Mouse (Mus musculus) stomach, postnatal 0 days (tissue): Measurements from ENCODE around the gene Sntg2. TPM values are rescaled to one million over a fixed set of nuclear protein-coding genes. Genes with fewer than 3 reads are reported as not detected.

Experiments
- ATAC-seq: fragments of 200-750 bp; cut with Nextera tagmentation; 2 replicates; pipeline ENCODE4 v1.8.0; 2017; ENCODE audit not compliant: low FRiP score, low TSS enrichment
- DNase-seq: peaks from one replicate; pipeline ENCODE4 v3.0.0-alpha.2; 2016; ENCODE audit warnings: low spot score
- H3K27ac ChIP-seq: fragments of 300-500 bp; sonication (generic); replicated peaks from 2 replicates; pipeline ENCODE4 v1.5.1; 2014; ENCODE audit warnings: mild to moderate bottlenecking, control low read depth
- H3K27me3 ChIP-seq: fragments of 300-500 bp; sonication (generic); 2 replicates; pipeline ENCODE4 v1.6.1; 2014; ENCODE audit warnings: low read length; ENCODE audit not compliant: control insufficient read depth, insufficient read depth
- H3K36me3 ChIP-seq: fragments of 300-500 bp; sonication (generic); 2 replicates; pipeline ENCODE4 v1.6.1; 2014; ENCODE audit warnings: low read length, mixed read lengths; ENCODE audit not compliant: control insufficient read depth, insufficient read depth
- H3K4me1 ChIP-seq: fragments of 300-500 bp; sonication (generic); replicated peaks from 2 replicates; pipeline ENCODE4 v1.6.1; 2014; ENCODE audit warnings: antibody characterized with exemption; ENCODE audit not compliant: control insufficient read depth, insufficient read depth
- H3K4me2 ChIP-seq: fragments of 300-500 bp; sonication (generic); replicated peaks from 2 replicates; pipeline ENCODE4 v1.6.1; 2014; ENCODE audit warnings: low read depth, mild to moderate bottlenecking, control low read depth, moderate library complexity
- H3K4me3 ChIP-seq: fragments of 300-500 bp; sonication (generic); 2 replicates; pipeline ENCODE4 v1.5.1; 2014; ENCODE audit warnings: low read depth, low read length, control low read depth
- H3K9ac ChIP-seq: fragments of 300-500 bp; sonication (generic); 2 replicates; pipeline ENCODE4 v1.6.1; 2014; ENCODE audit warnings: mild to moderate bottlenecking, low read length, control low read depth, mixed read lengths
- H3K9me3 ChIP-seq: fragments of 300-500 bp; sonication (generic); 2 replicates; pipeline ENCODE4 v1.6.1; 2016; ENCODE audit warnings: low read length; ENCODE audit not compliant: control insufficient read depth
- CTCF ChIP-seq: IDR thresholded peaks from 2 replicates; pipeline ENCODE4 v1.5.1; 2016; ENCODE audit warnings: antibody characterized with exemption, low read depth, mild to moderate bottlenecking, moderate library complexity
- EP300 ChIP-seq: optimal IDR thresholded peaks from 2 replicates; pipeline ENCODE3; 2016; ENCODE audit warnings: antibody characterized with exemption
- WGBS: fragments of 180-500 bp; shearing (Covaris S2); extraction: QIAGEN DNeasy Blood & Tissue Kit; methylation state at CpG from one replicate; pipeline ENCODE4 v1.1.7; 2014; 5-methylcytosine and 5-hydroxymethylcytosine counted together
- polyA plus RNA-seq: library from polyadenylated mRNA; unstranded; fragments of >200 nt; fragmentation: Nextera tagmentation; extraction: Ambion mirVana; gene quantifications from 2 replicates; pipeline ENCODE4 v1.2.1, GENCODE M21; 2015

Sntg2 gene
- polyA plus RNA-seq, 1 experiment from 2014 or later, result 31.5 TPM

DNA sequence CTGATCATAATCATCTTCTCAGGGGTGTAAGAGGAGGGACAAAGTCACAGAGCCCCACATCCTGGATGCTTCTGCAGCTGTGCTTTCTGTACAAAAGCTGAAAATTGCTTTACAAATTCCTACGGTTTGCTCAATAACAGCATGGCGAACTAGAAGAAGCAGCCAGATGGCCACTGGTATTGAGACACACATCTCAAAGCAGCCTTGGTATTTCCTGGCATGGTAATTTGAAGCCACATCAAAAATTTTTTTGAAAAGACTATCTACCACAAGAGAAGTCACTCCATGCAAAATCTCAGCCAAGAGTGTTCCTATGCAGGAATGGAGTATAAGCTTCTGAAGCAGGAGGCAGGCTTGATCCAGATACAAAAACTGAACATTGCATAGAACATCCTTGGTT, 195.6 kb downstream of the Sntg2 start:
- Histone ChIP-seq H3K4me2 (no peak overlapping the region), H3K9me3 (no peaks in the 10 kb centered on the region), H3K36me3 (no peaks in the 10 kb centered on the region), H3K4me3 (no peak overlapping the region), H3K4me1 (no peaks in the 10 kb centered on the region), H3K27me3 (no peaks in the 10 kb centered on the region), H3K27ac (no peak overlapping the region), H3K9ac (no peak overlapping the region)
- DNase-seq (no peak), ATAC-seq (no peak)
- TF ChIP-seq EP300 (no peak), CTCF (no peak)
- 77% methylated on average over 2 of the region's 2 CpGs for WGBS

DNA sequence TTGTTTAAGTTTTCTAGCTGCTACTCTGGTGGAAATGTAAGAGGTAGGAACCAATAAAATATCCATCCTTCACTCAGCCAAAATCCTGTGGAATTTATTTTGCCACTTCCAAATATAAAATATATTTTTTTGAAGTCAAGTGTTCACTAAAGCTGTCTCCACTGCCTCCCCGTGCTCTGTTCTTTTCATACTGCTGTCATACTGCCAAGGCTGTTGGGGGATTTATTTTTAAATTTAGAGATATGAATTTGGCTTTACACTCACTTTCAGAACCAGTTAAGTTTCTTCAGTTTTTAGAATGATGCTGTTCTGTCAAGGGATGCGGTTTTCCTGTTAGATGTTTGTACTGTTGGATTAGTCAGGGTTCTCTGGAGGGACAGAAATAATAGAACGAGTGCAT, 204.7 kb downstream of the Sntg2 start:
- no peaks in the 10 kb centered on the region for H3K36me3 ChIP-seq
- H3K9me3 ChIP-seq, result no peaks in the 10 kb centered on the region
- no peak for DNase-seq
- ATAC-seq, result no peak
- H3K4me2 ChIP-seq, result no peak overlapping the region
- no peaks in the 10 kb centered on the region for H3K27me3 ChIP-seq
- WGBS, result 29% methylated on average over 3 of the region's 3 CpGs
- no peak overlapping the region for H3K9ac ChIP-seq
- H3K4me3 ChIP-seq, result no peak overlapping the region
- no peaks in the 10 kb centered on the region for H3K4me1 ChIP-seq
- TF ChIP-seq CTCF (no peak), EP300 (no peak)
- H3K27ac ChIP-seq, result no peak overlapping the region

DNA sequence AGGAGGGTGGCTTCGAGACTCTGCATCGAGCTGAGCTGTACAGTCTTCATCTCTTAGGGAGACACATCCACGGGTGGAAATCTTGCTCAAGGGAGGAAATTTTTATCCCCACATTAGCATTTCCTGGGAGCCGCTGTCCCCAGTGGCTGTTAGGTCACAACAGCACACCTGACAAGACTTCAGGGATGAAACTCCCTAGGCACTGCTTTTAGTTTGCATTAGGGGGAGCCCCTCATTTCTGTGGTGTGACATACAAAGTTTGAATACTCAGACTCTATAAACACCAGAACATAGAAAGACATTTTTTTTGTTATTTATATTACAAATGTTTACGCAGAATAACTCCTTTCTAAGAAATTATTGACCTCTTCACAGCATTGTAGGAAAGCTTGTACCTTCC, 208.6 kb downstream of the Sntg2 start:
- H3K27me3 ChIP-seq, result no peaks in the 10 kb centered on the region
- TF ChIP-seq EP300 (no peak), CTCF (no peak)
- no peaks in the 10 kb centered on the region for H3K9me3 ChIP-seq
- no peak overlapping the region for H3K4me2 ChIP-seq
- no peaks in the 10 kb centered on the region for H3K4me1 ChIP-seq
- H3K36me3 ChIP-seq, result no peaks in the 10 kb centered on the region
- H3K27ac ChIP-seq, result no peak overlapping the region
- DNase-seq (no peak), ATAC-seq (no peak)
- H3K4me3 ChIP-seq, result no peak overlapping the region
- WGBS, result 81% methylated on average over 5 of the region's 5 CpGs
- no peak overlapping the region for H3K9ac ChIP-seq

DNA sequence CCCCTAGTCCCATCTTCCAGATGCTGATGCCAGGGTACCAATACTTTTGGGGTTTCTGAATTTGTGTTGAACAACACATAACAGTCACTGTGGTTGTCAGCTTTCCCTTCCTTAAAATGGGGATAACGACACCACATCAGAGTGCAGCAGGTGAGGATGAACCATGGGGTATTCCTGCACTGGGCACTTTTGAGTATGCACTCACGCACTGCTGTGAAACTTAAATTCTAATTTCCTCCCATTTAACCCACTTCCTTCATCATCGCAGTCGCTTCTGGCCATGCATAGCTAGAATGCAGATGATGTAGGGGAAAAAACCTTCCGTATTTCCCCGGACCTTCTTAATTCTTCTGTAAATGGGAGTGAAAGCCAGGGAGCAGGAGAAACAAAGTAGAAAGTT, 209.2 kb downstream of the Sntg2 start:
- TF ChIP-seq EP300 (no peak), CTCF (no peak)
- DNase-seq, result no peak
- Histone ChIP-seq H3K9ac (no peak overlapping the region), H3K4me1 (no peaks in the 10 kb centered on the region), H3K9me3 (no peaks in the 10 kb centered on the region), H3K36me3 (no peaks in the 10 kb centered on the region), H3K4me3 (no peak overlapping the region), H3K27me3 (no peaks in the 10 kb centered on the region), H3K4me2 (no peak overlapping the region), H3K27ac (no peak overlapping the region)
- 89% methylated on average over 6 of the region's 6 CpGs for WGBS
- no peak for ATAC-seq

DNA sequence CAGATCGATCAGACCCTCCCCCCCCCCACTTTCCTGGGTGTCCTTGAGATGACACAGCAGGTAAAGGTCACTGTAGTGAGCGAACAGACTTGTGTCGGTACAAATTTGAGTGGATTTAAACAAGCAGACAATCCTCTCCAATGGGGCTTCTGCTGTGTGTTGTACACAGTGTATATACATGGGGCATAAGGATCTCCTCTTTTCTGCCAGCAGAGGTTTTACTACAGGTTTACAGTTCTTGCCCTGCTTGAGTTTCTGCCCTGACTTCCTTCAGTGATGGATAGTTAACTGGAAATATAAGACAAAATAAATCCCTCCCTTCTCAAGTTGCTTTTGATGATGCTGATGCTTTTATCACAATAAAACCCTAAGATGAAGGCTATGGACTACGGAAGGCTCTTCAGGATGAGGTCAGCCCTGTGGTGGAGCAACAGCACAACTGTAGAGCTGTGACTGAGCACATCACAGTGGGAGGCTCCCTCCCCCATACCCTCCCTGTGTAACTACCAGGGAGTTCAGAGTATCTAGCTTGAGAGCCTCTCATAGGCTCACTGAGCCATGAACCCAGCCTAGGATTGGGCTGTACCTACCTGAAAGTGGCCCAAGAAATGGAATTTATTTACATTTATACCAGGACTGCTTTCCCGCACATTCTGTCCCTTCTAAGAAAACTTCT, 211.3 kb downstream of the Sntg2 start:
- WGBS, result 69% methylated on average over 5 of the region's 5 CpGs
- Histone ChIP-seq H3K27ac (no peak overlapping the region), H3K9me3 (no peaks in the 10 kb centered on the region), H3K27me3 (no peaks in the 10 kb centered on the region), H3K9ac (no peak overlapping the region), H3K4me1 (no peaks in the 10 kb centered on the region), H3K4me3 (no peak overlapping the region), H3K36me3 (no peaks in the 10 kb centered on the region), H3K4me2 (no peak overlapping the region)
- DNase-seq, result no peak
- no peak for TF ChIP-seq EP300
- no peak for TF ChIP-seq CTCF
- ATAC-seq, result no peak

DNA sequence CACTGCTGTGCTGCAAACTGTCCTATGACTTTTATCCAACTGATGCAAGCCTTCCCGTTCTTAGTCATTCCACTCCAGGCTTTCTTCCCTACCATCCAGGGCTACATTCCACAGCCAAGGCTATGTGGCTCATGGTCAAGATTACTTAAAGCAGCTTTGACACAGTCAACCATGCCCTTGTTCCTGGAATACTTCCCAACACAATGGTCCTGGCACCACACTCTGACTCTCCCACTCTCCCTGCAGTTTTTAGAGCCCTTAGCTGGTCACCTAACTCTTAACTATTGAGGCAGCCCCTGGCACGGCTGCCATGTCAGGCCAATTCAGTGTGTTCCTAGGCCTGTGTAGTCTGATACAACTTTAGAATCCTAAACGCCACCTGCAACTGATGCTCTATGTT, 212.7 kb downstream of the Sntg2 start:
- Histone ChIP-seq H3K36me3 (no peaks in the 10 kb centered on the region), H3K9me3 (no peaks in the 10 kb centered on the region), H3K4me1 (no peaks in the 10 kb centered on the region), H3K27me3 (no peaks in the 10 kb centered on the region), H3K4me3 (no peak overlapping the region), H3K9ac (no peak overlapping the region), H3K4me2 (no peak overlapping the region), H3K27ac (no peak overlapping the region; the same call in 1 of the 2 replicates)
- DNase-seq, result no peak
- TF ChIP-seq CTCF, result no peak
- no peak for TF ChIP-seq EP300
- ATAC-seq, result peak; percentile 71; the same call in 1 of the 2 replicates
- 65% methylated on average over 3 of the region's 3 CpGs for WGBS
